Mouse (Mus musculus): ENCODE measurements at regions not wholly inside any gene's neighbourhood (a gene's known extent, or its start where the extent isn't known, plus 50 kb on each side); places are given as distances from the start of the nearest gene placed in this dataset.

GRCm38 (mm10) chr8:109373977-109374376 lies 119.8 kb upstream of the Pmfbp1 start:
- no peak for TF ChIP-seq POLR2A (IDR thresholded peaks at IDR 0.05; ENCODE audit: borderline replicate concordance, extremely low read depth, low read depth, low read length)
- no peak for TF ChIP-seq CTCF (IDR thresholded peaks at IDR 0.05; ENCODE audit: insufficient read depth, low read length)
- 66% methylated on average over 2 of the region's 2 CpGs for WGBS
- H3K4me1 ChIP-seq (ENCODE audit: control insufficient read depth, insufficient read depth, low read length): no peaks in the 10 kb centered on the region
- no peak for DNase-seq
- no peak overlapping the region for H3K4me3 ChIP-seq (replicated peaks; ENCODE audit: extremely low read depth, low read depth, low read length)

GRCm38 (mm10) chr8:109384881-109385280 lies 108.9 kb upstream of the Pmfbp1 start:
- DNase-seq: no peak
- 86% methylated on average over 3 of the region's 3 CpGs for WGBS
- H3K4me1 ChIP-seq (ENCODE audit: control insufficient read depth, insufficient read depth, low read length): no peaks in the 10 kb centered on the region
- no peak overlapping the region for H3K4me3 ChIP-seq (replicated peaks; ENCODE audit: extremely low read depth, low read depth, low read length)
- TF ChIP-seq POLR2A (IDR thresholded peaks at IDR 0.05; ENCODE audit: borderline replicate concordance, extremely low read depth, low read depth, low read length): no peak
- TF ChIP-seq CTCF (IDR thresholded peaks at IDR 0.05; ENCODE audit: insufficient read depth, low read length): no peak

GRCm38 (mm10) chr8:109395133-109395855 lies 98.5 kb upstream of the Pmfbp1 start:
- DNase-seq: no peak
- no peak overlapping the region for H3K4me3 ChIP-seq (replicated peaks; ENCODE audit: extremely low read depth, low read depth, low read length)
- WGBS: 68% methylated on average over 6 of the region's 6 CpGs
- H3K4me1 ChIP-seq (ENCODE audit: control insufficient read depth, insufficient read depth, low read length): no peaks in the 10 kb centered on the region
- TF ChIP-seq CTCF (IDR thresholded peaks at IDR 0.05; ENCODE audit: insufficient read depth, low read length): no peak
- TF ChIP-seq POLR2A (IDR thresholded peaks at IDR 0.05; ENCODE audit: borderline replicate concordance, extremely low read depth, low read depth, low read length): no peak

- 49% methylated on average over 11 of the region's 11 CpGs for WGBS
Measured at GRCm38 (mm10) chr8:109399616-109400015, 94.2 kb upstream of the Pmfbp1 start.

GRCm38 (mm10) chr8:109400192-109400591 lies 93.6 kb upstream of the Pmfbp1 start:
- DNase-seq: no peak
- H3K4me3 ChIP-seq (replicated peaks; ENCODE audit: extremely low read depth, low read depth, low read length): no peak overlapping the region
- TF ChIP-seq POLR2A (IDR thresholded peaks at IDR 0.05; ENCODE audit: borderline replicate concordance, extremely low read depth, low read depth, low read length) (no peak), CTCF (IDR thresholded peaks at IDR 0.05; ENCODE audit: insufficient read depth, low read length) (no peak)
- WGBS: 84% methylated on average over 5 of the region's 5 CpGs
- H3K4me1 ChIP-seq (ENCODE audit: control insufficient read depth, insufficient read depth, low read length): no peaks in the 10 kb centered on the region

More at GRCm38 (mm10) chr8:109399616-109400015, 94.2 kb upstream of the Pmfbp1 start:
- no peaks in the 10 kb centered on the region for H3K4me1 ChIP-seq (ENCODE audit: control insufficient read depth, insufficient read depth, low read length)
- no peak for DNase-seq
- no peak for TF ChIP-seq CTCF (IDR thresholded peaks at IDR 0.05; ENCODE audit: insufficient read depth, low read length)
- TF ChIP-seq POLR2A (IDR thresholded peaks at IDR 0.05; ENCODE audit: borderline replicate concordance, extremely low read depth, low read depth, low read length): no peak
- H3K4me3 ChIP-seq (replicated peaks; ENCODE audit: extremely low read depth, low read depth, low read length): no peak overlapping the region

GRCm38 (mm10) chr8:109407913-109408312 lies 85.9 kb upstream of the Pmfbp1 start:
- no peak for TF ChIP-seq POLR2A (IDR thresholded peaks at IDR 0.05; ENCODE audit: borderline replicate concordance, extremely low read depth, low read depth, low read length)
- TF ChIP-seq CTCF (IDR thresholded peaks at IDR 0.05; ENCODE audit: insufficient read depth, low read length): no peak
- 39% methylated on average over 5 of the region's 5 CpGs for WGBS
- H3K4me1 ChIP-seq (ENCODE audit: control insufficient read depth, insufficient read depth, low read length): no peaks in the 10 kb centered on the region
- H3K4me3 ChIP-seq (replicated peaks; ENCODE audit: extremely low read depth, low read depth, low read length): no peak overlapping the region
- no peak for DNase-seq

- no peak for TF ChIP-seq POLR2A (IDR thresholded peaks at IDR 0.05; ENCODE audit: borderline replicate concordance, extremely low read depth, low read depth, low read length)
- TF ChIP-seq CTCF (IDR thresholded peaks at IDR 0.05; ENCODE audit: insufficient read depth, low read length): no peak
- WGBS: 71% methylated on average over 6 of the region's 6 CpGs
- Histone ChIP-seq H3K4me1 (ENCODE audit: control insufficient read depth, insufficient read depth, low read length) (no peaks in the 10 kb centered on the region), H3K4me3 (replicated peaks; ENCODE audit: extremely low read depth, low read depth, low read length) (no peak overlapping the region)
- DNase-seq: no peak
Measured at GRCm38 (mm10) chr8:109410531-109410930, 83.3 kb upstream of the Pmfbp1 start.

GRCm38 (mm10) chr8:109413386-109413785 lies 80.4 kb upstream of the Pmfbp1 start:
- 83% methylated on average over 5 of the region's 5 CpGs for WGBS
- TF ChIP-seq CTCF (IDR thresholded peaks at IDR 0.05; ENCODE audit: insufficient read depth, low read length) (no peak), POLR2A (IDR thresholded peaks at IDR 0.05; ENCODE audit: borderline replicate concordance, extremely low read depth, low read depth, low read length) (no peak)
- H3K4me3 ChIP-seq (replicated peaks; ENCODE audit: extremely low read depth, low read depth, low read length): no peak overlapping the region
- no peaks in the 10 kb centered on the region for H3K4me1 ChIP-seq (ENCODE audit: control insufficient read depth, insufficient read depth, low read length)
- no peak for DNase-seq

GRCm38 (mm10) chr8:109415315-109415714 lies 78.5 kb upstream of the Pmfbp1 start:
- H3K4me1 ChIP-seq (ENCODE audit: control insufficient read depth, insufficient read depth, low read length): no peaks in the 10 kb centered on the region
- no peak overlapping the region for H3K4me3 ChIP-seq (replicated peaks; ENCODE audit: extremely low read depth, low read depth, low read length)
- WGBS: 75% methylated on average over 4 of the region's 4 CpGs
- no peak for TF ChIP-seq CTCF (IDR thresholded peaks at IDR 0.05; ENCODE audit: insufficient read depth, low read length)
- no peak for TF ChIP-seq POLR2A (IDR thresholded peaks at IDR 0.05; ENCODE audit: borderline replicate concordance, extremely low read depth, low read depth, low read length)
- no peak for DNase-seq

GRCm38 (mm10) chr8:109415906-109416305 lies 77.9 kb upstream of the Pmfbp1 start:
- TF ChIP-seq CTCF (IDR thresholded peaks at IDR 0.05; ENCODE audit: insufficient read depth, low read length) (no peak), POLR2A (IDR thresholded peaks at IDR 0.05; ENCODE audit: borderline replicate concordance, extremely low read depth, low read depth, low read length) (no peak)
- no peak for DNase-seq
- WGBS: 50% methylated on average over 11 of the region's 11 CpGs
- Histone ChIP-seq H3K4me3 (replicated peaks; ENCODE audit: extremely low read depth, low read depth, low read length) (no peak overlapping the region), H3K4me1 (ENCODE audit: control insufficient read depth, insufficient read depth, low read length) (no peaks in the 10 kb centered on the region)

Data from lung, adult 2 months (tissue).